ENCODE assay signal across 12 mouse cellular contexts in the genomic region with DNA sequence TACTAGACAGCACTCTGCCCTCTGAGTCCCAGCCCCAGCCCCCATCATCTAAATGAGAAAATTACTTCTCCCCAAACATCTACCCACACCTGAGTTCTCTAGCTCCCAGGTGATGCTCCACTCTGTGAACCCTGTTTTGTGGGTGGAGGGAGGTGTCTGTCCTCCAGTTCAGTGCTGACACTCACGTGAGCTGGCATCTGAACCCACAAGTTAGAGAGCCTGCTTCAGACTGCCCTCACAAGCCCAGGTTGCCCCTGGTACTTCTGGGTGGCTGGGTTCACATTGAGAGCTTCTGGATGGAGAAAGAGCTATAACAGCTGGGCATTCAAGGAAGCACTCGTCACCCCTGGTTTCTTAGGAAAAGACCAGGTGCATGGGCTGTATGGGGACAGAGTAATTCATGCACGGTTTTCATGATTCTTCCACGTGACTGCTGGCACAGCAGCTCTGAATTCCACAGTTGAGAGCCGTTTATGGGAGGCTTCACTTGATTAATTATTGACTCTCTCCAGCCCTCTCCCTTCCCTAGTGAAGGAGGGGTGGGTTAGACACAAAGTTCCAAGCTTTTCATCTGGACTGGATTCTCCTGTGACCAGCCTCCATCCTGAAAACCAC. TPM values are rescaled to one million over a fixed set of nuclear protein-coding genes. Genes with fewer than 3 reads are reported as not detected.
DNase-seq lines count a peak whose midpoint lies in the region; ATAC-seq lines count a peak whose summit lies in the region.
"Had no signal": no experiment of that assay in that cellular context is flagged by ENCODE, and none has a peak within 500 bp of the region (broad histone marks: within the 10 kb centered on the region; RNA-seq: fewer than 3 reads in every experiment).

No protein-coding gene starts in this region.

- H3K36me3 ChIP-seq in forebrain, embryonic 13.5 days (ENCODE audit: poor library complexity, severe bottlenecking) = peaks cover 34% of the 10 kb centered on the region
- peaks cover 14% of the 10 kb centered on the region for H3K36me3 ChIP-seq in forebrain, embryonic 14.5 days (ENCODE audit: control insufficient read depth, insufficient read depth, low read length)
- H3K36me3 ChIP-seq in intestine, embryonic 14.5 days (ENCODE audit: control insufficient read depth, insufficient read depth, low read length) = peaks cover 12% of the 10 kb centered on the region
- peaks cover 4% of the 10 kb centered on the region; the same call in 1 of the 2 replicates for H3K36me3 ChIP-seq in kidney, embryonic 16.5 days (ENCODE audit: insufficient read depth, low read length)

- no peak overlapping the region for H3K4me3 ChIP-seq in forebrain, embryonic 13.5 days
- H3K4me3 ChIP-seq in forebrain, embryonic 14.5 days (ENCODE audit: low read depth, low read length) = no peak overlapping the region
- H3K4me3 ChIP-seq in intestine, embryonic 14.5 days (ENCODE audit: low read depth, low read length) = no peak overlapping the region
- no peak overlapping the region for H3K4me3 ChIP-seq in kidney, embryonic 16.5 days (ENCODE audit: low read length)

- DNase-seq in forebrain, embryonic 14.5 days (ENCODE audit: low spot score) = no peak
- no peak for DNase-seq in intestine, embryonic 14.5 days (ENCODE audit: low spot score)
- peak; percentile 58 for DNase-seq in lung, postnatal 36 days
- no peak for DNase-seq in urinary bladder, postnatal 4 days (ENCODE audit: low spot score in 2 of 2)
- DNase-seq in left cerebral cortex, adult 9 months (ENCODE audit: low spot score in 2 of 2) = no peak
- DNase-seq in thymus, adult 18-20 months = no peak
- DNase-seq: cerebellum, adult 11 months; gastrocnemius, postnatal 36 days; right cerebral cortex, postnatal 25 days had no signal

- no peaks in the 10 kb centered on the region for H3K27me3 ChIP-seq in forebrain, embryonic 13.5 days
- no peaks in the 10 kb centered on the region for H3K27me3 ChIP-seq in forebrain, embryonic 14.5 days (replicated peaks; ENCODE audit: control insufficient read depth, insufficient read depth, low read length)
- no peaks in the 10 kb centered on the region for H3K27me3 ChIP-seq in intestine, embryonic 14.5 days (replicated peaks; ENCODE audit: control insufficient read depth, insufficient read depth, low read length)
- no peaks in the 10 kb centered on the region for H3K27me3 ChIP-seq in kidney, embryonic 16.5 days (ENCODE audit: insufficient read depth, low read length)

- no peaks in the 10 kb centered on the region for H3K9me3 ChIP-seq in forebrain, embryonic 13.5 days (replicated peaks)
- H3K9me3 ChIP-seq in forebrain, embryonic 14.5 days (replicated peaks; ENCODE audit: control insufficient read depth, low read length) = no peaks in the 10 kb centered on the region
- no peaks in the 10 kb centered on the region for H3K9me3 ChIP-seq in intestine, embryonic 14.5 days (ENCODE audit: control insufficient read depth, low read length)
- no peaks in the 10 kb centered on the region for H3K9me3 ChIP-seq in kidney, embryonic 16.5 days (ENCODE audit: low read length)

- H3K9ac ChIP-seq in forebrain, embryonic 13.5 days = 0 out of 2 replicates have a peak overlapping the region, but pooled peaks have one; percentile 2
- H3K9ac ChIP-seq in forebrain, embryonic 14.5 days (ENCODE audit: low read length) = no peak overlapping the region
- H3K9ac ChIP-seq in intestine, embryonic 14.5 days (ENCODE audit: low read length) = no peak overlapping the region
- H3K9ac ChIP-seq in kidney, embryonic 16.5 days (replicated peaks; ENCODE audit: low read length) = no peak overlapping the region

- no peak overlapping the region for H3K4me2 ChIP-seq in forebrain, embryonic 13.5 days
- H3K4me2 ChIP-seq in forebrain, embryonic 14.5 days (ENCODE audit: low read length) = no peak overlapping the region
- no peak overlapping the region for H3K4me2 ChIP-seq in intestine, embryonic 14.5 days (ENCODE audit: low read length)
- no peak overlapping the region for H3K4me2 ChIP-seq in kidney, embryonic 16.5 days (replicated peaks; ENCODE audit: low read depth, low read length)

- ATAC-seq in forebrain, embryonic 13.5 days = no peak
- ATAC-seq in forebrain, embryonic 14.5 days = no peak
- ATAC-seq in intestine, embryonic 14.5 days (replicated peaks; ENCODE audit: low FRiP score, low TSS enrichment, low read depth) = 0 out of 2 replicates have a peak, but pooled peaks have one; percentile 18
- ATAC-seq in kidney, embryonic 16.5 days (ENCODE audit: low FRiP score, low TSS enrichment) = peak; percentile 65
- ATAC-seq: hindbrain, embryonic 16.5 days had no signal

- 83% methylated on average over 5 of the region's 5 CpGs for WGBS in forebrain, embryonic 13.5 days
- WGBS in forebrain, embryonic 14.5 days = 71% methylated on average over 5 of the region's 5 CpGs
- WGBS in intestine, embryonic 14.5 days = 39% methylated on average over 5 of the region's 5 CpGs
- whole genome bisulfite sequencing in kidney, embryonic 16.5 days = 28% methylated on average over 5 of the region's 5 CpGs

- no peak overlapping the region; the same call in 1 of the 2 replicates for H3K27ac ChIP-seq in forebrain, embryonic 13.5 days
- no peak overlapping the region for H3K27ac ChIP-seq in forebrain, embryonic 14.5 days (ENCODE audit: low read depth, low read length)
- H3K27ac ChIP-seq in intestine, embryonic 14.5 days (ENCODE audit: low read depth) = peak overlapping the region; percentile 66
- peak overlapping the region; percentile 78 for H3K27ac ChIP-seq in kidney, embryonic 16.5 days (ENCODE audit: low read length)

- H3K4me1 ChIP-seq in forebrain, embryonic 13.5 days = peaks cover 31% of the 10 kb centered on the region
- H3K4me1 ChIP-seq in forebrain, embryonic 14.5 days (ENCODE audit: control insufficient read depth, insufficient read depth, low read length) = peaks cover 13% of the 10 kb centered on the region
- peaks cover 12% of the 10 kb centered on the region for H3K4me1 ChIP-seq in intestine, embryonic 14.5 days (replicated peaks; ENCODE audit: control insufficient read depth, insufficient read depth, low read length)
- H3K4me1 ChIP-seq in kidney, embryonic 16.5 days (ENCODE audit: insufficient read depth, low read length) = peaks cover 19% of the 10 kb centered on the region; the same call in 1 of the 2 replicates

RNA-seq across cellular contexts. Expression of gene Fis1, which starts 6.0 kb away (rescaled TPM):
- 350 and 357 TPM in 2 replicates for polyA plus RNA-seq in forebrain, embryonic 13.5 days (2015; fragmentation: Nextera tagmentation; extraction: Ambion mirVana)
- 432 and 495 TPM in 2 replicates for polyA plus RNA-seq in forebrain, embryonic 14.5 days (2014; fragmentation: Nextera tagmentation; extraction: Ambion mirVana)
- 309 and 315 TPM in 2 replicates for polyA plus RNA-seq in intestine, embryonic 14.5 days (2014; fragmentation: Nextera tagmentation; extraction: Ambion mirVana)
- 291 and 296 TPM in 2 replicates for polyA plus RNA-seq in kidney, embryonic 16.5 days (2015; fragmentation: Nextera tagmentation; extraction: Ambion mirVana)

RNA-seq across cellular contexts. Expression of gene Cldn15, which starts 7.3 kb away (rescaled TPM):
- 0.13 and 0.31 TPM in 2 replicates for polyA plus RNA-seq in forebrain, embryonic 13.5 days (2015; fragmentation: Nextera tagmentation; extraction: Ambion mirVana)
- 0.11 TPM in 1 of 2 replicates, not detected in the other for polyA plus RNA-seq in forebrain, embryonic 14.5 days (2014; fragmentation: Nextera tagmentation; extraction: Ambion mirVana)
- 12.7 and 18.4 TPM in 2 replicates for polyA plus RNA-seq in intestine, embryonic 14.5 days (2014; fragmentation: Nextera tagmentation; extraction: Ambion mirVana)
- polyA plus RNA-seq in kidney, embryonic 16.5 days (2015; fragmentation: Nextera tagmentation; extraction: Ambion mirVana) = 4.0 and 4.9 TPM in 2 replicates

RNA-seq across cellular contexts. Expression of gene Plod3, which starts 27.7 kb away (rescaled TPM):
- polyA plus RNA-seq in forebrain, embryonic 13.5 days (2015; fragmentation: Nextera tagmentation; extraction: Ambion mirVana) = 25.8 and 28.9 TPM in 2 replicates
- 21.7 and 22.2 TPM in 2 replicates for polyA plus RNA-seq in forebrain, embryonic 14.5 days (2014; fragmentation: Nextera tagmentation; extraction: Ambion mirVana)
- 42.0 and 44.1 TPM in 2 replicates for polyA plus RNA-seq in intestine, embryonic 14.5 days (2014; fragmentation: Nextera tagmentation; extraction: Ambion mirVana)
- 59.7 and 64.4 TPM in 2 replicates for polyA plus RNA-seq in kidney, embryonic 16.5 days (2015; fragmentation: Nextera tagmentation; extraction: Ambion mirVana)

RNA-seq across cellular contexts. Expression of gene Znhit1, which starts 28.7 kb away (rescaled TPM):
- 110 and 113 TPM in 2 replicates for polyA plus RNA-seq in forebrain, embryonic 13.5 days (2015; fragmentation: Nextera tagmentation; extraction: Ambion mirVana)
- 125 and 136 TPM in 2 replicates for polyA plus RNA-seq in forebrain, embryonic 14.5 days (2014; fragmentation: Nextera tagmentation; extraction: Ambion mirVana)
- polyA plus RNA-seq in intestine, embryonic 14.5 days (2014; fragmentation: Nextera tagmentation; extraction: Ambion mirVana) = 102 and 104 TPM in 2 replicates
- polyA plus RNA-seq in kidney, embryonic 16.5 days (2015; fragmentation: Nextera tagmentation; extraction: Ambion mirVana) = 90.5 and 97.7 TPM in 2 replicates

RNA-seq across cellular contexts. Expression of gene Ift22, which starts 51.1 kb away (rescaled TPM):
- 123 and 126 TPM in 2 replicates for polyA plus RNA-seq in forebrain, embryonic 13.5 days (2015; fragmentation: Nextera tagmentation; extraction: Ambion mirVana)
- 137 and 158 TPM in 2 replicates for polyA plus RNA-seq in forebrain, embryonic 14.5 days (2014; fragmentation: Nextera tagmentation; extraction: Ambion mirVana)
- 59.4 and 71.7 TPM in 2 replicates for polyA plus RNA-seq in intestine, embryonic 14.5 days (2014; fragmentation: Nextera tagmentation; extraction: Ambion mirVana)
- polyA plus RNA-seq in kidney, embryonic 16.5 days (2015; fragmentation: Nextera tagmentation; extraction: Ambion mirVana) = 87.8 and 88.1 TPM in 2 replicates

Comparison
In these comparisons a context has a peak if more than half of its experiments do, and no peak if none do; other contexts are left out.
1. ATAC-seq: peak in intestine, embryonic 14.5 days (single experiment) and kidney, embryonic 16.5 days (single experiment); none in forebrain, embryonic 13.5 days (single experiment) and forebrain, embryonic 14.5 days (single experiment).
2. H3K27ac ChIP-seq: peak in intestine, embryonic 14.5 days (single experiment) and kidney, embryonic 16.5 days (single experiment); none in forebrain, embryonic 13.5 days (single experiment) and forebrain, embryonic 14.5 days (single experiment).